Mouse (Mus musculus) central nervous system, embryonic 14 days (tissue): ENCODE measurements around the gene Usp50. TPM values are rescaled to one million over a fixed set of nuclear protein-coding genes. Genes with fewer than 3 reads are reported as not detected.

ENCODE experiments used
- polyA plus RNA-seq: library from polyadenylated mRNA; depleted of rRNA; stranded (reverse); fragments of >200 nt; gene quantifications from 2 replicates; pipeline ENCODE4 v1.2.3, GENCODE M21; 2012; rRNA removed

The Usp50 gene
- 0.98 and 1.0 TPM in 2 replicates for polyA plus RNA-seq

DNA sequence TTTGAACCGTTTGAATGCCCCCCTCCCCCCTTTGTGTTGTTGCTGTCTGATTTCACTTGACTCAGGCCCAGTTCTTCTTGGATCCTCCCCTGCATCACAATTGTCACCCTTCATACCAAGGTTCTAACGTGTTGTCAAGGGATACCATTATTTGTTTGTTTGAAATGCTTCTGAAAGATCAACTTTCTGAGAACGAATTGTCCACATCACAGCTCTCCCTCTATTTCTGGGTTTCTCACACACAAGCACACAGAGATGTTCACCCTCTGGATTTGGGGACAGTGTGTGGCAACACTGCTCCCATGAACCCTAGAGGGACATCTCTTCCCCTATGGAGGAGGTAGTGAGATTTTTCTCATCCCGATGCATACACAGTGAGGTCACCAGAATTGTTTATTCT, at the start of gene Usp50:
Gene Usp50, minus strand, starts transcription at position 101 of the 400 bp plus-strand sequence.

DNA sequence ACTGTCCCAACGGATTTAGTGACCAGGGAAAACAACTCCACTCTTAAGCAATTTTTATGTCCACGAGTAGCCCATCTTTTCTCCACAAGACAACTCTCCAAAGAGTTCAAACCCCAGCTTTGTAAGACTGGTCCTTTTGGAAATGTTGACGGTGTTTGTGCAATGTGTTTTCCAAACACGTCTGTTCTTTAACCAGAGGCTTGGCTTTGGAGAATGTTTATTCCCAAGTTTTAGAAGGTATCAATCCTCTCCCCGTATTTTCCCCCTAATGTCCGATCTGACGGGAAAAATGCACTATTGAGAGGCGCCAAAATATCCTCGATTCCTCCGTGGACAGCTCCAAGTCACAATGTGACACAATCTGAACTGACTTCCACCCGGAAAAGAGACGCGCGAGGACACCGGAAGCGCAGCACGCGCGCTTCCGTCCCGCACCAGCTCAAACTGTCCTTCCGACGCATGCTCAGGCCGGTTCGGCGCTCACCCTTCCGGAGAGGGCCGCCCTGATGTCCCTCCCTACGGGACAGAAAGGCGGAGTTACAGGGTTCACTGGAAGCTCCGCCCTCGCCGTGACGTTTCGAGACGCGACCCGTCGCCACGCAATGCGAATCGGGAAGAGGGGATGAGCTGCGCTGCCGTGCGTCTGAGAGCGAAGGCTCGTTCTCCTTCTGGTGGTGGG, 76.4 kb downstream of the Usp50 start, which contains the start of gene Usp8:
Gene Usp8, plus strand, starts transcription at position 570 of the 679 bp plus-strand sequence.

DNA sequence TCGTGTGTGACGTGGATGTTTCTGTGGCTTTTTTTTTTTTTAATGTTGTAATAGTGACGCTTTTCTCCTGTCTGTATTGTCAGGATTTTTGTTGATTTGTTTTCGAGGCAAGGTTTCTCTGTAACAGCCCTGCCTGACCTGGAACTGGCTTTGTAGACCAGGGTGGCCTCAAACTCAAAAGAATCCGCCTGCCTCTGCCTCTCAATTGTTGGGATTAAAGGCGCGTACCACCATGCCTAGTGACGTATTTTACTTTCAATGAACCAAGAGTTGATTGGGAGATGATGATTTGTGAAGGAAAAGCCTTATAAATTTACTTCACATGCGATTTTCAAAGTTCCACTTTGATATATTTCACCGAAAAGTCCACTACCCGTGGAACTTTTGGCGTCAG, 107.2 kb downstream of the Usp50 start, which contains the start of gene Gabpb1:
Gene Gabpb1, minus strand, starts transcription at position 216 of the 394 bp plus-strand sequence.

Other genes starting within 250 kb of the Usp50 start
- gene Slc27a2, start 231.1 kb downstream of the Usp50 start, polyA plus RNA-seq = 7.6 and 9.0 TPM in 2 replicates
- 2.1 and 3.1 TPM in 2 replicates for gene Hdc, start 164.2 kb downstream of the Usp50 start, polyA plus RNA-seq
- 38.4 and 42.1 TPM in 2 replicates for gene Gabpb1, start 107.1 kb downstream of the Usp50 start, polyA plus RNA-seq
- gene Usp8, start 76.1 kb downstream of the Usp50 start, polyA plus RNA-seq = 31.7 and 33.3 TPM in 2 replicates
- gene Trpm7, start 92.8 kb upstream of the Usp50 start, polyA plus RNA-seq = 38.7 and 39.0 TPM in 2 replicates
- gene Sppl2a, start 149.8 kb upstream of the Usp50 start, polyA plus RNA-seq = 24.6 and 27.2 TPM in 2 replicates
- 12.1 and 12.3 TPM in 2 replicates for gene Ap4e1, start 225.2 kb upstream of the Usp50 start, polyA plus RNA-seq